Mouse (Mus musculus) left cerebral cortex, adult 2 months (tissue): ENCODE measurements around the gene Rpusd2. TPM values are rescaled to one million over a fixed set of nuclear protein-coding genes. Genes with fewer than 3 reads are reported as not detected.

Source experiments
- DNase-seq, 2 experiments: peaks; one replicate each; pipeline ENCODE4 v3.0.0; 2021 to 2022; ENCODE audit warnings: low spot score in 2 of 2, mixed read lengths in 1 of 2; ENCODE audit errors: extremely low spot score in 1 of 2
- H3K27ac ChIP-seq: fragments of 200-600 bp; 2 replicates; pipeline ENCODE4 v1.8.1; 2022
- H3K4me3 ChIP-seq: fragments of 200-600 bp; 2 replicates; pipeline ENCODE4 v1.8.1; 2022
- CTCF ChIP-seq: fragments of 200-600 bp; IDR thresholded peaks from 2 replicates; pipeline ENCODE4 v1.8.1; 2022; ENCODE audit warnings: antibody characterized with exemption, mild to moderate bottlenecking, moderate library complexity
- intact Hi-C: fragments of 180-260 bp; cut with DNase I; formaldehyde crosslinking; loops from one replicate; pipeline ENCODE4 v1.15.1; 2025
- total RNA-seq, 2 experiments: library from RNA; stranded (reverse); gene quantifications; 2 replicates each; pipeline ENCODE4 v1.2.3; 2021

Rpusd2 gene
- total RNA-seq, 2 experiments from 2014 or later = 7.7 to 7.8 TPM

DNA sequence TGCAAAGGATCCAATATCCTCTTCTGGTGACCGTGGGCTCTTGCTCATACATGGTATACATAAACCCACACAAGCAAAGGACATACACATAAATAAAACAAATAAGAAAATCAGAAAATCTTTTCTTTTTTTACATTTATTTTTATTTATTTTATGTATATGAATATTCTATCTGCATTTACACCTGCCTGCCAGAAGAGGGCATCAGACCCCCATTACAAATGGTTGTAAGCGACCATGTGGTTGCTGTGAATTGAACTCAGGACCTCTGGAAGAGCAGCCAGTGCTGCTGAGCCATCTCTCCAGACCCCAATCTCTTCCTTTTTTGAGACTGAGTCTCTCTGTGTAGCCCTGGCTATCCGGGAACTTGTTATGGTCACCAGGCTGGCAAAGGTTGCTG lies 16.9 kb upstream of the Rpusd2 start:
- TF ChIP-seq CTCF = peak; percentile 44
- Histone ChIP-seq H3K4me3 (no peak overlapping the region), H3K27ac (no peak overlapping the region)
- intact Hi-C loops = no loop called here
- DNase-seq = no peak

DNA sequence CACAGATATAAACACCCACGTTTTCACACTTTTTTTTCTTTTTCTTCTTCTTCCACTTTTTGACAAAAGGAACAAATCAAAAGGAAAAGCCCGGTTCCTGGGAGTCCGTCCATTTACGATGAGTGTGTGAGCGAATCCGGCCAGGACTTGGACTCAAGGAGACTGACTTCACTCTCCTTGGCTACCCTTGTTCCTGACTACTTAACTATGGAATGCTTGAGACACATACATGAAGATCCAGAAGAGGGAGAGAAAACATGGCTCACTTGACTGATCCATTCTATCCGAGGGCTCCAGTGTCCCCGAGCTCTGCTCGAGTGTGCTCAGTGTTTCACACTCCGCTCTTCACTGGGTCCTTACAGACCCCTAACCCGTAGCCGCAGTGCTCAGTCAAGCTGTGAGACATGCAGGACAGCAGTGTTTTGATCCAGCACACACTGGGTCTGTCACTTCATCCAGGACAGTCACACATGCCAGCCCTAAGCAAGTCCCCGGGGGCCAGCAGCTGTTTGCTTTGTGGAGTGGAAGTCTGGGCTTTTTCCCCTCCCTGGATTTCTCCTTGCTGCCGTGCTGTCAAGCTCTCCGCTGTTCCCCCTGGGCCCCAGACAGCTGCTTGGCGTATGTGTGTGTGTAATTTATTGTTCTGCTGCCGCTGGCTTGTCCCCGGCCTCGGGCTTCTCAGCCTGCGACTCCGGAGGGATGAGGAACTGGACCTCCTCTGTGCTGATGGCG lies 16.0 kb upstream of the Rpusd2 start:
- intact Hi-C loops = no loop called here
- no peak overlapping the region for H3K4me3 ChIP-seq
- no peak for TF ChIP-seq CTCF
- H3K27ac ChIP-seq = no peak overlapping the region
- DNase-seq = no peak

DNA sequence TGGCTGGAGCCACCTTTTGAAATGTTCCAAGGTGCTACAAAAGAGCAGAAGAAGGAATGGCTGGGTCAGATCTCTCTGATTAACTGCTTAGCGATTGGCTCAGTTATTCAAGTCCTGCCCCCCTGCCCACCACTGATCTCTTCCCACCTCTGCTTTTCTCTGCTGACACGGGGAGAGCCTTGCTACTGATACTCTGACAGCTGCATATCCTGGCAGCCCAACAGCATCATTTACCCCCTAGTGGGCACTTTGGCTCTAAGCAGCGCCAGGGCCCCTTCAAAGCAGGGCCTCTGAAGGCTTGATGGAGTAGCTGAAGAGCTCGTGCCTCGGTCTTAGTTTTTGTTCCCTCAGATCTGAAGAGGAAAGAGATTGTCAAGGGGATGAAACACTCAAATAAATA lies 15.5 kb upstream of the Rpusd2 start:
- Histone ChIP-seq H3K27ac (no peak overlapping the region), H3K4me3 (no peak overlapping the region)
- intact Hi-C loops = no loop called here
- peak; percentile 23 for TF ChIP-seq CTCF
- DNase-seq = no peak

DNA sequence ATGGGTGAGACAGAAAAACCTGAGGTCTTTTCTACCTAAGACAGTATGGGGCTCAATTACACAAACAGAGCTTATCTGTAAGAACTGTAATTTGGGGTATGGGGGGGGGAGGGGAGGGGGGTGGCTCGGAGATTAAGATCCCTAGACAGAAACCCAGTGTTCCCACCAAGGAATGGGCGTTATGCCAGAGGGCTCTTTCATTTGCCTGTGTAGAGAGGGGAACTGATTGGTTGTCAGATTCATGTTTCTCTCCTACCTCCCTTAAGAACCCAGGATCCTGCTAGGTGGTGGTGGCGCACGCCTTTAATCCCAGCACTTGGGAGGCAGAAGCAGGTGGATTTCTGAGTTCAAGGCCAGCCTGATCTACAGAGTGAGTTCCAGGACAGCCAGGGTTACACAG lies 15.1 kb upstream of the Rpusd2 start:
- intact Hi-C loops = no loop called here
- no peak overlapping the region for H3K4me3 ChIP-seq
- no peak for DNase-seq
- no peak overlapping the region for H3K27ac ChIP-seq
- TF ChIP-seq CTCF = no peak

DNA sequence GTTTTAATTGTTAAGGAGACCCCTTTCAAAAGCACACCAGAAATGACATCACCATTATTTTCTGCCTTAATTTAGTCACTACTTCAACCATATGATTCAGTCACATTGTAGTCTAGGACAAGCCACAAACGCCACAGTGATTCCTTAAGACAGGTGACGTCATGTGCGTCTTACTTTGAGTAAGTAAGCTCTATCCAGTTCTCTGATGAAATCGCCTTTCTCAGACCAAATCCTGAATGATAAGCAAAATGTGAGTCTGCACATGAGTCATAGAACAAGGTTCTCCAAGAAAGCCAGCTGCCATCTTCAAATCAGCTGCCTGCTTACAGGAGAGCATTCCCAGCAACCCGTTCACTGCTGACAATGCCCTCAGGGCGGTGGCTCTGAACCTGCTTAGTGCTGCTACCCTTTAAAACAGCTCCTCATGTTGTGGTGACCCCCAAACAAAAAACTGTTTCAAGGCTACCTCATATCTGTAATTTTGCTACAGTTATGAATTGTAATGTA lies 11.4 kb upstream of the Rpusd2 start:
- intact Hi-C loops = no loop called here
- DNase-seq = no peak

DNA sequence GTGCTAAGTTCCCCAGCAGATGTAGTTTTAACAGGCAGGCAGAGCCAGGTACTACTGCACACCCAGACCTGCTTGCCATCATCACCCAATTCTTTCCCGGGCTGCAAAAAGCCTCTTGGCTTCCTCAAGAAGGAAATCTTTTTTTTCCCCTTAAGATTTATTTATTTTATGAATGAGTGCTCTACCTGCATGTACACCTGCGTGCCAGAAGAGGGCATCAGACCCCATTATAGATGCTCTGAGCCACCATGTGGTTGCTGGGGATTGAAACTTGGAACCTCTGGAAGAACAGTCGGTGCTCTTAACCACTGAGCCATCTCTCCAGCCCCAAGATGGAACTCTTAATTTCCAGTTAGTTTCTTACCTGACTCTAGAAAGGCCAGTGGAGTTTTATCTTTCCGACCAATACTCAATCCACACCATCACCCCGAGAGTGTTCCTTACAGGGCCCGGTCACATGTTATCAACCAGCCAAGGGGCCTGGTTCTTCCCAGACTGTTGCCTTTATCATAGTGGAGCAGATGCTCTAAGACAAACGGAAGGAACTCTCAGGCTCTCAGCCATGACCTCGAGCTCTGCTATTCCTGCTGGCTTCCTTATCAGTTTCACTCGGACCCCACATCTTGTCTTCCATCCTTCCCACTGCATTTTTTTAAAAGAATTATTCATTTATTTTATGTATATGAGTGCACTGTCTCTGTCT lies 9.9 kb upstream of the Rpusd2 start:
- no peak overlapping the region for H3K27ac ChIP-seq
- intact Hi-C loops = no loop called here
- no peak overlapping the region for H3K4me3 ChIP-seq
- no peak for DNase-seq
- TF ChIP-seq CTCF = peak; percentile 41

More for the DNA sequence above, 11.4 kb upstream of the Rpusd2 start:
- Histone ChIP-seq H3K4me3 (no peak overlapping the region), H3K27ac (no peak overlapping the region)
- TF ChIP-seq CTCF = no peak

DNA sequence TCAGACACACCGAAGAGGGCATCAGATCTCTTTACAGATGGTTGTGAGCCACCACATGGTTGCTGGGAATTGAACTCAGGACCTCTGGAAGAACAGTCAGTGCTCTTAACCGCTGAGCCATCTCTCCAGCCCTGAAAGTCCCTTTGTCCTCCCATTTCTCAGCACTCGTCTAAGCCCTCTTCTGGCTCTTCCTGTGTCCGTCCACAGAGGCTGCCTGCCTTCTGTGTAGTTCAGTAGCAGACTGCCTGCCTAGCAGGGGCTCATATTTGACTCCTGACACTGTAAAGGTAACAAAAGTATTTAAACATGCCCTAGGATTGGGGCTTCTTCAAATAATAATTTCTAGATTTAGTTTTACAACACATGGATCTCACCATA lies 9.4 kb upstream of the Rpusd2 start:
- no peak overlapping the region for H3K27ac ChIP-seq
- H3K4me3 ChIP-seq = no peak overlapping the region
- no peak for DNase-seq
- intact Hi-C loops = no loop called here
- TF ChIP-seq CTCF = no peak

DNA sequence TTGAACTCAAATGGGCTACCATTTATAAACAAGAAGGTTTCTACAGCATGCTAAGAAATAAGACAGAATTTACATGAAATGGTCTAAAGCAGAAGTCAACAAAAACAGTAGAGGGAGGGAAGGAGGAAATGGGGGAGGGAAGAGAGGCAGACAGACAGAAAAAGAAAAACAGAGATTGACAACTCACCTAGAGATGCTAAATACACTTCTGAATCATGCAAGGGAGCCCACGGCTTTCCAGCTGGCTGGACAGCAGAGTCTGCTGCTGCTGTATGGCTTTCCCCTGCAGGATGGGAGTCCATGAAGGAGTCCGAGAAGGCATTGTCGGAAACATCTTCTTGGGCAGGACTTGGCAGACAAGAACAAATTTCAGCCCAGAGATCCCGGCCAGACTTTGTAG lies 7.6 kb upstream of the Rpusd2 start:
- TF ChIP-seq CTCF = no peak
- DNase-seq = no peak
- intact Hi-C loops = no loop called here
- no peak overlapping the region for H3K4me3 ChIP-seq
- H3K27ac ChIP-seq = no peak overlapping the region

DNA sequence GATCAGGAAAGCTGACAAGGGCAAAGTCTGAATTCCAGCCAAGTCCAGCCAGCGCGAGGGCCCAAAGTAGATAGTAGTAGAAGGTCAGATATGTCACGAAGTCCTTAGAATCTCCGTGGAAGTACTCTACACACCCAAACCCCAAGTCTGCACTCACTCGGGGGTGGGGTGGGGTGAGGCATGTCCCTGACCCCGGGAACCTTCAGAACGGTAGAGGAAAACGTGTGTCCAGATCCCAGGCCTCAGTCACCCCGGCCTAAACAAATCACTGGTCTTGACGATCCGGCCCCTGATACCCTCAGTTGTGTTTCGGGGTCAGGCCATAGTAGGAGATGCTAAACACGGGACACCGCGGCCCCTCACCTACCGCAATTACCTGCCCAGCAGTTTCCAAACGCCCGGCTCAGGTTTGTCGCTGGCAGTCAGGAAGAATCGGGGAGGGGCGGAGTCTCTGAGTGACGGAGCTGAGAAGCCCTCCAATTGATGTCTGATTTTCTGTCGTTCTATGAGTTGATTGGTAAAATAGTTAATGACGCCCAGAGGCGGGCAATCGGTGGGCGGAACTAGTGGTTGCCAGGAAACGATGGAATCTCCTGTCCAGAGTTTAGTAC lies 5.5 kb upstream of the Rpusd2 start, which contains the start of gene Ccdc32:
Gene Ccdc32 (minus strand): TSS at position 453 of the 611 bp plus-strand sequence.
- no peak for TF ChIP-seq CTCF
- H3K4me3 ChIP-seq = peak within 1 kb of the TSS; percentile 70
- peak within 1 kb of the TSS; percentile 82 for H3K27ac ChIP-seq
- DNase-seq = peak; percentile 90 to 92
- intact Hi-C loops = no loop called here

DNA sequence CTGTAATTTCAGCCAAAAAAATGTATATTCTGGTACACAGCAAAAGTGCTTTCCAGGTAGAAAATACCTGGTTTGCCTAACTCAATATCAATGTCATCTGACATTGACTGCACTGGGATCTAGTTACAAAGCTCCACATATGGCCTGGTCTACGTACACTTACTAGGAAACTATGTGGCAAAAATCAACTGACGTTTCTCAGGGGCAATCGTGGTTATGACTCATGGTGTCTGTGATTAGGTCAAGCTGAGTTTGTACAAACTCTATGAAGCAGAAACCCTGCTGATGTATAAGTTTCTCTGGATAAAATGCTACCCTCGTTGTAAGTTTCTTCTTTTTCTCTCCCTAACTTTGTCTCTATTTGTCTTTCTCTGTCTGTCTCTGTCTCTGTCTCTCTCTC lies 2.4 kb upstream of the Rpusd2 start:
- intact Hi-C loops = loop anchor here (5.0 kb wide), 2 partner anchors 130 to 255 kb away; partner anchors contain the start of genes Bahd1 and Vps18
- DNase-seq = no peak
- H3K4me3 ChIP-seq = no peak overlapping the region
- H3K27ac ChIP-seq = no peak overlapping the region
- no peak for TF ChIP-seq CTCF

DNA sequence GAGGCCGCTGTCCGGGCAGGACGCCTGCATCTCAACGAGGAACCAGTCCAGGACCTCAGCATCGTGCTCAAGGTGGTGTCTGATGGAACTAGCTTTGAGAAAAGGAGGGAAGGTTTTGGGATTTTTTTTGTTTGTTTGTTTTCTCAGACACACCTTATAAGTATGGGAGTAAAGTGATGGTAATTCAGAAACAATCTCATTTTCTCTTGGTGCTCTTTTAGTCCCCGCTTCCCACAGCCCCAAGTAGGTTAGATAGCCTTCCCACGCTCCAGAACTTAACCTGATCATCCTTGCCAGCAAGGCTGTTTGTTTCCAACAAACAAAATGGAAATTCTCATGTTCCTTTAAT lies 781 bp downstream of the Rpusd2 start:
- intact Hi-C loops = no loop called here
- Histone ChIP-seq H3K27ac (peak overlapping the region; percentile 80), H3K4me3 (peak overlapping the region; percentile 61)
- no peak for TF ChIP-seq CTCF
- no peak for DNase-seq

DNA sequence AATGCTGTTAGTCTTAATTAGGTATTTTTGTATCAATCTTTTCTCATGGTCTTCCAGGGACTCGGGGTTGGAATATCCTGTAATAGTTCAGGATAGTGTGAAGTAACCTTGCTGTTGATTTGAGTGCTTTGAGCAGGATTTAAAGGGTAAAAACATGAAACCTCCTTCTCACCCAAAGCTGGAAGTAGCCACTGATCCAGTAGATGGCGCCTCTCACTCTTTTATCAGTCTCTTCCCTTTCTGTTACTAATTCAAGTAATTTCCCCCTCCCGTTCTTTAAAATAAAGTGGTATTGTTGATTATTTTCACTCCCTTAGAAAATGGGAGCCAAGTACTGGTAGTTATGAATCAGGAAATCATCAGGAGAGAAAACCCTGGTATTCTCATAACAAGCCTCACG lies 6.3 kb downstream of the Rpusd2 start:
- no peak for DNase-seq
- intact Hi-C loops = loop anchor here (1.0 kb wide), 1 partner anchor 148 kb away; no protein-coding TSS in a partner anchor
- no peak overlapping the region for H3K27ac ChIP-seq
- peak; percentile 70 for TF ChIP-seq CTCF
- no peak overlapping the region for H3K4me3 ChIP-seq
